Mouse (Mus musculus): ENCODE results near the gene Ntrk3. TPM values are rescaled to one million over a fixed set of nuclear protein-coding genes. Genes with fewer than 3 reads are reported as not detected.

Gene Ntrk3
- polyA plus RNA-seq, 1 experiment from 2014 or later = 2.2 TPM

- Histone ChIP-seq H3K36me3 (ENCODE audit: control insufficient read depth, insufficient read depth, low read length) (no peaks in the 10 kb centered on the region), H3K27ac (replicated peaks) (no peak overlapping the region), H3K27me3 (ENCODE audit: control insufficient read depth, insufficient read depth, low read length) (no peaks in the 10 kb centered on the region), H3K4me2 (replicated peaks; ENCODE audit: low read depth) (no peak overlapping the region), H3K9me3 (ENCODE audit: control insufficient read depth, low read length) (no peaks in the 10 kb centered on the region), H3K9ac (ENCODE audit: low read length) (no peak overlapping the region), H3K4me3 (ENCODE audit: low read depth, low read length) (no peak overlapping the region), H3K4me1 (replicated peaks; ENCODE audit: control insufficient read depth, insufficient read depth) (no peaks in the 10 kb centered on the region)
- WGBS = 87% methylated on average over 6 of the region's 6 CpGs
- no peak for TF ChIP-seq CTCF (IDR thresholded peaks at IDR 0.05; ENCODE audit: low read depth)
- ATAC-seq (ENCODE audit: low FRiP score, low TSS enrichment) (no peak), DNase-seq (ENCODE audit: low spot score) (no peak)
Observed at GRCm38 (mm10) chr7:78737196-78737595, 616 bp downstream of the Ntrk3 start.

DNA sequence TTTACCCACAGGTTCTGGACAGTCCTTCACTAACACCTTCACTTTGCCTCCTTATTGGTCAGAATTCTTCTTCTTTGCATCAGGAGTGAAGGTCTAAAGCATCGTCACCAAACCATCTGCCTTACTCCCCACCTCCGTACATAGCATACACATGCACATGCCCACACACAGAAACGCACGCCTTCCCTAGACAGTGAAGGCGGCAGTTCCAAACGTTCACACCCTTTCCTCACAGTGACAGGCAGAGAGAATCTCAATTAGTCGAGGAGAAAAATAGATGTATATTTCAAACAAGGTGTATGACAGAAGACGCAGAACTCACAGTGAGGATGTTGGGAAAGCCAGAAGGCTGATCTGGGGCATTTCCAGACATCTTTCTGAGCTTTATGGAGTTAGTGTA is 6.4 kb downstream of the Ntrk3 start:
- ATAC-seq (ENCODE audit: low FRiP score, low TSS enrichment) (no peak), DNase-seq (ENCODE audit: low spot score) (no peak)
- no peak overlapping the region for H3K27ac ChIP-seq (replicated peaks)
- no peaks in the 10 kb centered on the region for H3K9me3 ChIP-seq (ENCODE audit: control insufficient read depth, low read length)
- H3K9ac ChIP-seq (ENCODE audit: low read length) = no peak overlapping the region
- H3K4me2 ChIP-seq (replicated peaks; ENCODE audit: low read depth) = no peak overlapping the region
- TF ChIP-seq CTCF (IDR thresholded peaks at IDR 0.05; ENCODE audit: low read depth) (no peak), EP300 (optimal IDR thresholded peaks at IDR 0.05) (no peak)
- H3K4me1 ChIP-seq (replicated peaks; ENCODE audit: control insufficient read depth, insufficient read depth) = no peaks in the 10 kb centered on the region
- no peaks in the 10 kb centered on the region for H3K27me3 ChIP-seq (ENCODE audit: control insufficient read depth, insufficient read depth, low read length)
- H3K36me3 ChIP-seq (ENCODE audit: control insufficient read depth, insufficient read depth, low read length) = no peaks in the 10 kb centered on the region
- no peak overlapping the region for H3K4me3 ChIP-seq (ENCODE audit: low read depth, low read length)
- WGBS = 68% methylated on average over 8 of the region's 8 CpGs

GRCm38 (mm10) chr7:78724591-78724990 is 13.2 kb downstream of the Ntrk3 start:
- no peaks in the 10 kb centered on the region for H3K4me1 ChIP-seq (replicated peaks; ENCODE audit: control insufficient read depth, insufficient read depth)
- 76% methylated on average over 4 of the region's 4 CpGs for WGBS
- H3K27me3 ChIP-seq (ENCODE audit: control insufficient read depth, insufficient read depth, low read length) = no peaks in the 10 kb centered on the region
- DNase-seq (ENCODE audit: low spot score) = no peak
- H3K36me3 ChIP-seq (ENCODE audit: control insufficient read depth, insufficient read depth, low read length) = no peaks in the 10 kb centered on the region
- TF ChIP-seq CTCF (IDR thresholded peaks at IDR 0.05; ENCODE audit: low read depth) (no peak), EP300 (optimal IDR thresholded peaks at IDR 0.05) (no peak)
- H3K4me3 ChIP-seq (ENCODE audit: low read depth, low read length) = no peak overlapping the region
- H3K27ac ChIP-seq (replicated peaks) = no peak overlapping the region
- H3K9me3 ChIP-seq (ENCODE audit: control insufficient read depth, low read length) = no peaks in the 10 kb centered on the region
- H3K4me2 ChIP-seq (replicated peaks; ENCODE audit: low read depth) = no peak overlapping the region
- ATAC-seq (ENCODE audit: low FRiP score, low TSS enrichment) = no peak
- H3K9ac ChIP-seq (ENCODE audit: low read length) = no peak overlapping the region

- Histone ChIP-seq H3K27ac (replicated peaks) (no peak overlapping the region), H3K27me3 (ENCODE audit: control insufficient read depth, insufficient read depth, low read length) (no peaks in the 10 kb centered on the region), H3K9me3 (ENCODE audit: control insufficient read depth, low read length) (no peaks in the 10 kb centered on the region), H3K4me2 (replicated peaks; ENCODE audit: low read depth) (no peak overlapping the region), H3K4me1 (replicated peaks; ENCODE audit: control insufficient read depth, insufficient read depth) (no peaks in the 10 kb centered on the region), H3K4me3 (ENCODE audit: low read depth, low read length) (no peak overlapping the region), H3K36me3 (ENCODE audit: control insufficient read depth, insufficient read depth, low read length) (no peaks in the 10 kb centered on the region), H3K9ac (ENCODE audit: low read length) (no peak overlapping the region)
- ATAC-seq (ENCODE audit: low FRiP score, low TSS enrichment) (no peak), DNase-seq (ENCODE audit: low spot score) (no peak)
- TF ChIP-seq EP300 (optimal IDR thresholded peaks at IDR 0.05) (no peak), CTCF (IDR thresholded peaks at IDR 0.05; ENCODE audit: low read depth) (no peak)
- WGBS = 90% methylated on average over 4 of the region's 4 CpGs
Observed at GRCm38 (mm10) chr7:78722051-78722450, 15.8 kb downstream of the Ntrk3 start.

DNA sequence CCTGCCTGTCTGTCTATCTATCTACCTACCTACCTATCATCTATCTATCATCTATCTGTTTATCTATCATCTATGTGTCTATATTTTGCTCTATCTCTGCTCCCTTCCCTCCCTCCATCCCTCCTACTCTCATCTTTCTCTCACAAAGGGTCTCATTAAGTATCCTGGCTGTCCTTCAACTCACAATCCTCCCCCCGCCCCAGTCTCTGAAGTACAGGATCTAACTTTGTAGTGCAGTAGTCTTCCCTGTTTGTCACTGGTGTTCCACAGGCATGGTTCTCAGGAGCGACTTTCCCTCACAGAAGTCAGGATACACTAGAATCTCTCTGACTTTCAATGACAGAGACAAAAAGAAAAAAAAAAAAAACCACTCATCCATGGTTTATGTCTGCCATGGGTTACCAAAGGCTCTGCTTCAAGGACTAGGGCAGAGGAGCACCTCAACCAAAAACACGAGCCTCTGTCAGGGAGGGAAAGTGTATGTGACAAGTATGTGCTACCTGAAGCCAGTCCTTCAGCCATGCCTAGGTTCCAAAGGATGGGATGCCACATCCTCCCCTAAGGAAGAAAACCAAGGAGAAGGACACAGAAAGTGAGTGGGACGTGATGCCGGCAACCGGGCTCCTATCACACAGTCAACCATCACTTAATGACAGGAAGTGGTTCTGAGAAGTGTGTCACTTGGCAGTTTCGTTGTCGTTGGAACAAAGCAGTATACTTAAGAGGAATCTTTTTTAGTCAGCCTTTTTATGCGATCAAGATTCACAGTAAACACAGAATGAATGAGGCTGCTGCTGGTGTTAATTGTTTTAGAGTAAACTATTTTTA is 16.6 kb downstream of the Ntrk3 start:
- Histone ChIP-seq H3K27me3 (ENCODE audit: control insufficient read depth, insufficient read depth, low read length) (no peaks in the 10 kb centered on the region), H3K4me2 (replicated peaks; ENCODE audit: low read depth) (no peak overlapping the region), H3K4me3 (ENCODE audit: low read depth, low read length) (no peak overlapping the region), H3K36me3 (ENCODE audit: control insufficient read depth, insufficient read depth, low read length) (no peaks in the 10 kb centered on the region), H3K4me1 (replicated peaks; ENCODE audit: control insufficient read depth, insufficient read depth) (no peaks in the 10 kb centered on the region), H3K27ac (replicated peaks) (no peak overlapping the region), H3K9ac (ENCODE audit: low read length) (no peak overlapping the region), H3K9me3 (ENCODE audit: control insufficient read depth, low read length) (no peaks in the 10 kb centered on the region)
- DNase-seq (ENCODE audit: low spot score) (no peak), ATAC-seq (ENCODE audit: low FRiP score, low TSS enrichment) (no peak)
- TF ChIP-seq CTCF (IDR thresholded peaks at IDR 0.05; ENCODE audit: low read depth) (no peak), EP300 (optimal IDR thresholded peaks at IDR 0.05) (no peak)
- WGBS = 78% methylated on average over 9 of the region's 9 CpGs

DNA sequence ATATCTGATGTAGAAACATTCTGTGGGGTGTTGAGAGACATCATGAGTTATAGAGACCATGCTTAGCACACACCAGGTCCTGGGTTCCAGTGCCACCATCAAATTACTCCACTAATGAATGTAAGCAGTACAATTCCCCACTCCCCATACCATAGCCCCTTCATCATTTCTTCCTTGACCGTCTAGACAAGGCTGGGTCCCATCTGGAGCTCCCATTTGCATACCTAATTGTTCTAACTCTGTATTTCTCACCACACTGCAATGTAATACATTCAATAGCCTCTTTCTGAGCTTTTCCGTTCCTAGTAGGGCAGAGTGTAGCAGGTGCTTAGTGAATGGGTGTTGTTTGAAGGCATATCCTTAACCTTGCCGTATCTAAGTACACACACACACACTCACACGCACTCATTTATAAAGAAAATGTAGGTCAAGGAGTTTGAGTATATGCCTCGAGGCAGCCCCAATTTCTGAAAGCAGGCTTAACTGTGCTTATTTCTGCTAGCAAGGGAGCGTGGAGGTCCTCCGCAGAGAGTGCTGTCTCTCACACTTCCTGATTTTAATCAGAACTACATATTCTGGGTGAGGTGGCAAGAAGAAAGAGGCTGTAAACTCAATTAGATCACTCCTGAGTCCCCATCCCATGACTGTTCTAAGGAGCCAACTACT is 17.9 kb downstream of the Ntrk3 start:
- Histone ChIP-seq H3K9me3 (ENCODE audit: control insufficient read depth, low read length) (no peaks in the 10 kb centered on the region), H3K4me2 (replicated peaks; ENCODE audit: low read depth) (no peak overlapping the region), H3K36me3 (ENCODE audit: control insufficient read depth, insufficient read depth, low read length) (no peaks in the 10 kb centered on the region), H3K9ac (ENCODE audit: low read length) (no peak overlapping the region), H3K27me3 (ENCODE audit: control insufficient read depth, insufficient read depth, low read length) (no peaks in the 10 kb centered on the region), H3K4me3 (ENCODE audit: low read depth, low read length) (no peak overlapping the region), H3K4me1 (replicated peaks; ENCODE audit: control insufficient read depth, insufficient read depth) (no peaks in the 10 kb centered on the region), H3K27ac (replicated peaks) (no peak overlapping the region)
- WGBS = 72% methylated on average over 7 of the region's 7 CpGs
- ATAC-seq (ENCODE audit: low FRiP score, low TSS enrichment) = no peak
- no peak for DNase-seq (ENCODE audit: low spot score)
- TF ChIP-seq CTCF (IDR thresholded peaks at IDR 0.05; ENCODE audit: low read depth) = no peak
- TF ChIP-seq EP300 (optimal IDR thresholded peaks at IDR 0.05) = no peak
